Mouse (Mus musculus) kidney, adult 2 months (tissue): Measurements from ENCODE around the gene Setd1b. TPM values are rescaled to one million over a fixed set of nuclear protein-coding genes. Genes with fewer than 3 reads are reported as not detected.

ENCODE experiments used
- DNase-seq: peaks from one replicate; pipeline ENCODE4 v3.0.0; 2021
- H3K27ac ChIP-seq: fragments of 200-500 bp; 2 replicates; pipeline ENCODE4 v1.5.1; 2012; ENCODE audit warnings: low read depth, low read length, control low read depth, inconsistent platforms; ENCODE audit not compliant: insufficient read depth
- H3K27me3 ChIP-seq: fragments of 200-500 bp; replicated peaks from 2 replicates; pipeline ENCODE4 v1.6.1; 2012; ENCODE audit warnings: mild to moderate bottlenecking, moderate library complexity, low read length, inconsistent platforms; ENCODE audit not compliant: control insufficient read depth, insufficient read depth
- H3K36me3 ChIP-seq: fragments of 200-500 bp; 2 replicates; pipeline ENCODE4 v1.6.1; 2012; ENCODE audit warnings: mild to moderate bottlenecking, moderate library complexity, low read length, inconsistent platforms; ENCODE audit not compliant: control insufficient read depth, insufficient read depth
- H3K4me1 ChIP-seq: fragments of 200-500 bp; 2 replicates; pipeline ENCODE4 v1.6.1; 2011; ENCODE audit warnings: low read length; ENCODE audit not compliant: control insufficient read depth, insufficient read depth
- H3K4me3 ChIP-seq: fragments of 200-500 bp; 2 replicates; pipeline ENCODE4 v1.5.1; 2011; ENCODE audit warnings: mild to moderate bottlenecking, low read depth, low read length, control low read depth; ENCODE audit not compliant: insufficient read depth
- CTCF ChIP-seq: fragments of 200-500 bp; conservative IDR thresholded peaks from 2 replicates; pipeline ENCODE4 v1.5.1; 2011; ENCODE audit warnings: low read depth, mild to moderate bottlenecking, control low read depth, low read length, moderate library complexity, mixed read lengths; ENCODE audit not compliant: insufficient read depth, insufficient read length
- POLR2A ChIP-seq: fragments of 200-500 bp; IDR thresholded peaks from one replicate; pipeline ENCODE4 v1.6.1; 2011; ENCODE audit warnings: low read depth, low read length, control low read depth
- WGBS: fragments of 180-500 bp; shearing (Covaris S2); methylation state at CpG from one replicate; pipeline ENCODE4 v1.1.7; 2018; 5-methylcytosine and 5-hydroxymethylcytosine counted together
- polyA plus RNA-seq: library from polyadenylated mRNA; depleted of rRNA; stranded (reverse); fragments of >200 nt; gene quantifications from 2 replicates; pipeline ENCODE4 v1.2.3, GENCODE M21; 2012

Gene Setd1b
- polyA plus RNA-seq, 1 experiment, result 8.8 TPM

- no peaks in the 10 kb centered on the region for H3K4me1 ChIP-seq
- H3K4me3 ChIP-seq, result no peak overlapping the region
- 88% methylated on average over 4 of the region's 4 CpGs for WGBS
- DNase-seq, result no peak
- TF ChIP-seq POLR2A (no peak), CTCF (no peak)
- no peaks in the 10 kb centered on the region for H3K27me3 ChIP-seq
- peaks cover 8% of the 10 kb centered on the region for H3K36me3 ChIP-seq
- no peak overlapping the region for H3K27ac ChIP-seq
Observed at GRCm38 (mm10) chr5:123157972-123158371, 16.0 kb downstream of the Setd1b start.

- no peak overlapping the region for H3K27ac ChIP-seq
- DNase-seq, result no peak
- 93% methylated on average over 4 of the region's 4 CpGs for WGBS
- no peaks in the 10 kb centered on the region for H3K4me1 ChIP-seq
- TF ChIP-seq POLR2A (no peak), CTCF (no peak)
- no peak overlapping the region for H3K4me3 ChIP-seq
- H3K27me3 ChIP-seq, result no peaks in the 10 kb centered on the region
- H3K36me3 ChIP-seq, result peaks cover 8% of the 10 kb centered on the region
Observed at GRCm38 (mm10) chr5:123159446-123159845, 17.5 kb downstream of the Setd1b start.

- DNase-seq, result no peak
- Histone ChIP-seq H3K27me3 (no peaks in the 10 kb centered on the region), H3K4me3 (no peak overlapping the region), H3K27ac (no peak overlapping the region), H3K36me3 (peaks cover 8% of the 10 kb centered on the region), H3K4me1 (no peaks in the 10 kb centered on the region)
- 95% methylated on average over 15 of the region's 15 CpGs for WGBS
- no peak for TF ChIP-seq CTCF
Observed at GRCm38 (mm10) chr5:123159866-123160265, 17.9 kb downstream of the Setd1b start.

- Histone ChIP-seq H3K36me3 (peaks cover 8% of the 10 kb centered on the region), H3K27ac (no peak overlapping the region), H3K4me1 (no peaks in the 10 kb centered on the region), H3K27me3 (no peaks in the 10 kb centered on the region), H3K4me3 (no peak overlapping the region)
- no peak for DNase-seq
- WGBS, result 76% methylated on average over 15 of the region's 15 CpGs
- TF ChIP-seq POLR2A (no peak), CTCF (no peak)
Observed at GRCm38 (mm10) chr5:123160341-123160740, 18.3 kb downstream of the Setd1b start.

GRCm38 (mm10) chr5:123162942-123163341 is 20.9 kb downstream of the Setd1b start:
- no peak overlapping the region for H3K27ac ChIP-seq
- H3K4me1 ChIP-seq, result no peaks in the 10 kb centered on the region
- WGBS, result 76% methylated on average over 9 of the region's 9 CpGs
- no peak overlapping the region for H3K4me3 ChIP-seq
- H3K27me3 ChIP-seq, result no peaks in the 10 kb centered on the region
- H3K36me3 ChIP-seq, result peaks cover 15% of the 10 kb centered on the region
- DNase-seq, result no peak
- TF ChIP-seq CTCF (no peak), POLR2A (no peak)

- WGBS, result 80% methylated on average over 10 of the region's 10 CpGs
- Histone ChIP-seq H3K4me3 (no peak overlapping the region), H3K27me3 (no peaks in the 10 kb centered on the region), H3K4me1 (no peaks in the 10 kb centered on the region), H3K27ac (no peak overlapping the region), H3K36me3 (peaks cover 10% of the 10 kb centered on the region)
- DNase-seq, result no peak
- TF ChIP-seq POLR2A, result no peak
- TF ChIP-seq CTCF, result no peak
Observed at GRCm38 (mm10) chr5:123166437-123166836, 24.4 kb downstream of the Setd1b start.

GRCm38 (mm10) chr5:123167591-123167990 is 25.6 kb downstream of the Setd1b start:
- H3K4me3 ChIP-seq, result no peak overlapping the region
- no peak for TF ChIP-seq CTCF
- no peak for TF ChIP-seq POLR2A
- DNase-seq, result no peak
- H3K27me3 ChIP-seq, result no peaks in the 10 kb centered on the region
- H3K36me3 ChIP-seq, result peaks cover 7% of the 10 kb centered on the region
- WGBS, result 60% methylated on average over 5 of the region's 5 CpGs
- H3K27ac ChIP-seq, result no peak overlapping the region
- H3K4me1 ChIP-seq, result no peaks in the 10 kb centered on the region

GRCm38 (mm10) chr5:123169284-123169683 is 27.3 kb downstream of the Setd1b start, which contains the start of gene Psmd9:
TSS of gene Psmd9 (plus strand) at chr5:123169413.
- no peak for DNase-seq
- 66% methylated on average over 5 of the region's 5 CpGs for WGBS
- H3K4me3 ChIP-seq, result no peak within 1 kb of the TSS

More at GRCm38 (mm10) chr5:123169284-123169683, 27.3 kb downstream of the Setd1b start, which contains the start of gene Psmd9:
- H3K27ac ChIP-seq, result no peak within 1 kb of the TSS
- H3K27me3 ChIP-seq, result no peaks in the 10 kb centered on the region
- H3K36me3 ChIP-seq, result peaks cover 7% of the 10 kb centered on the region
- H3K4me1 ChIP-seq, result no peaks in the 10 kb centered on the region
- TF ChIP-seq POLR2A (no peak), CTCF (no peak)
